In genomic region chr4:136158498-136158897, GRCm38 (mm10) we compare ENCODE assay signal across 16 mouse cellular contexts. TPM values are rescaled to one million over a fixed set of nuclear protein-coding genes. Genes with fewer than 3 reads are reported as not detected.
DNase-seq lines count a peak whose midpoint lies in the region; ATAC-seq and TF ChIP-seq lines count a peak whose summit lies in the region.
"Had no signal": no experiment of that assay in that cellular context is flagged by ENCODE, and none has a peak within 500 bp of the region (broad histone marks: within the 10 kb centered on the region; RNA-seq: fewer than 3 reads in every experiment).

No protein-coding gene starts in this region.

- ATAC-seq in kidney, postnatal 0 days (replicated peaks; ENCODE audit: low FRiP score, low read depth) = no peak
- no peak for ATAC-seq in lung, embryonic 14.5 days (ENCODE audit: insufficient read depth)
- ATAC-seq: forebrain, embryonic 13.5 days; intestine, embryonic 15.5 days; midbrain, embryonic 13.5 days; Patski had no signal

- TF ChIP-seq CTCF in gastrocnemius, adult 2 months (IDR thresholded peaks at IDR 0.05) = peak; percentile 31; the same call in 1 of the 2 replicates
- peak; percentile 40 for TF ChIP-seq CTCF in kidney, postnatal 0 days (IDR thresholded peaks at IDR 0.05; ENCODE audit: low read depth)
- TF ChIP-seq CTCF in lung, embryonic 14.5 days (IDR thresholded peaks at IDR 0.05; ENCODE audit: low read depth) = peak; percentile 30; the same call in 1 of the 2 replicates
- peak; percentile 19; the same call in 1 of the 2 replicates for TF ChIP-seq CTCF in small intestine, adult 2 months (IDR thresholded peaks at IDR 0.05; ENCODE audit: extremely low read depth, insufficient read length, insufficient replicate concordance, low read depth, low read length)

- WGBS in kidney, postnatal 0 days = 79% methylated on average over 6 of the region's 6 CpGs
- 73% methylated on average over 6 of the region's 6 CpGs for WGBS in lung, embryonic 14.5 days
- 75% methylated on average over 6 of the region's 6 CpGs for WGBS in small intestine, adult 2 months

- no peak overlapping the region for H3K4me2 ChIP-seq in kidney, postnatal 0 days (ENCODE audit: low read length)
- no peak overlapping the region for H3K4me2 ChIP-seq in lung, embryonic 14.5 days
- H3K4me2 ChIP-seq: forebrain, embryonic 13.5 days; intestine, embryonic 15.5 days; midbrain, embryonic 13.5 days had no signal

- no peaks in the 10 kb centered on the region for H3K4me1 ChIP-seq in kidney, postnatal 0 days (replicated peaks; ENCODE audit: insufficient read depth, low read length)
- H3K4me1 ChIP-seq in lung, embryonic 14.5 days (ENCODE audit: insufficient read depth) = no peaks in the 10 kb centered on the region
- no peaks in the 10 kb centered on the region for H3K4me1 ChIP-seq in small intestine, adult 2 months (ENCODE audit: control insufficient read depth, insufficient read depth, insufficient read length, low read length)

- no peak overlapping the region for H3K4me3 ChIP-seq in gastrocnemius, adult 2 months
- no peak overlapping the region for H3K4me3 ChIP-seq in kidney, postnatal 0 days (replicated peaks; ENCODE audit: low read depth, low read length)
- no peak overlapping the region for H3K4me3 ChIP-seq in lung, embryonic 14.5 days (ENCODE audit: low read depth, low read length)
- H3K4me3 ChIP-seq in small intestine, adult 2 months (ENCODE audit: low read depth, low read length) = no peak overlapping the region
- H3K4me3 ChIP-seq: forebrain, embryonic 13.5 days; intestine, embryonic 15.5 days; midbrain, embryonic 13.5 days had no signal

- H3K27me3 ChIP-seq in kidney, postnatal 0 days (ENCODE audit: insufficient read depth, low read length) = no peaks in the 10 kb centered on the region
- no peaks in the 10 kb centered on the region for H3K27me3 ChIP-seq in lung, embryonic 14.5 days (ENCODE audit: insufficient read depth, low read length)
- no peaks in the 10 kb centered on the region for H3K27me3 ChIP-seq in small intestine, adult 2 months (ENCODE audit: control insufficient read depth, insufficient read depth, low read length)
- H3K27me3 ChIP-seq: forebrain, embryonic 13.5 days; intestine, embryonic 15.5 days; midbrain, embryonic 13.5 days; Patski had no signal

- no peaks in the 10 kb centered on the region for H3K9me3 ChIP-seq in kidney, postnatal 0 days (replicated peaks; ENCODE audit: low read length)
- no peaks in the 10 kb centered on the region for H3K9me3 ChIP-seq in lung, embryonic 14.5 days (ENCODE audit: low read depth, low read length)
- H3K9me3 ChIP-seq: forebrain, embryonic 13.5 days; intestine, embryonic 15.5 days; midbrain, embryonic 13.5 days had no signal

- H3K36me3 ChIP-seq in kidney, postnatal 0 days (ENCODE audit: insufficient read depth, low read length) = no peaks in the 10 kb centered on the region
- H3K36me3 ChIP-seq in lung, embryonic 14.5 days (ENCODE audit: insufficient read depth) = no peaks in the 10 kb centered on the region
- H3K36me3 ChIP-seq in small intestine, adult 2 months (ENCODE audit: control insufficient read depth, insufficient read depth, low read length) = no peaks in the 10 kb centered on the region
- H3K36me3 ChIP-seq: intestine, embryonic 15.5 days; midbrain, embryonic 13.5 days had no signal

- intact Hi-C loops in gastrocnemius, adult 2 months (cut with DNase I) = no loop called here
- intact Hi-C loops in gastrocnemius, postnatal 36 days (cut with DNase I) = no loop called here

- no peak for DNase-seq in gastrocnemius, adult 2 months
- DNase-seq in gastrocnemius, postnatal 36 days = no peak
- DNase-seq in kidney, postnatal 0 days (ENCODE audit: low spot score) = no peak
- no peak for DNase-seq in kidney, adult 8-10 months
- DNase-seq in lung, embryonic 14.5 days = no peak
- DNase-seq in lung, postnatal 14 days = no peak
- DNase-seq in frontal cortex, adult 2 months (ENCODE audit: extremely low spot score in 1 of 2, low spot score in 1 of 2) = no peak
- DNase-seq: adrenal gland, postnatal 36 days; cerebellum, adult 9-11 months; lung, postnatal 4 days; right cerebral cortex, adult 18-20 months had no signal

- no peak overlapping the region for H3K27ac ChIP-seq in gastrocnemius, adult 2 months
- no peak overlapping the region for H3K27ac ChIP-seq in kidney, postnatal 0 days
- H3K27ac ChIP-seq in lung, embryonic 14.5 days (ENCODE audit: low read depth) = no peak overlapping the region
- H3K27ac ChIP-seq in small intestine, adult 2 months (ENCODE audit: insufficient read depth, low read depth, low read length) = no peak overlapping the region
- H3K27ac ChIP-seq: intestine, embryonic 15.5 days had no signal

- no peak overlapping the region for H3K9ac ChIP-seq in kidney, postnatal 0 days (ENCODE audit: low read depth, low read length)
- H3K9ac ChIP-seq in lung, embryonic 14.5 days = no peak overlapping the region
- H3K9ac ChIP-seq: forebrain, embryonic 13.5 days; intestine, embryonic 15.5 days; midbrain, embryonic 13.5 days had no signal

- no peak for TF ChIP-seq POLR2A in small intestine, adult 2 months (IDR thresholded peaks at IDR 0.05; ENCODE audit: low read depth, low read length)

RNA-seq across cellular contexts. Expression of gene E2f2, which starts 13.7 kb away (rescaled TPM):
- 1 to 10 TPM in 1 of 2 experiments, under 1 TPM in 1; 0.48 to 1.1 TPM for total RNA-seq in gastrocnemius, adult 2 months (2021)
- total RNA-seq in gastrocnemius, postnatal 36 days (2021) = 1 to 10 TPM; 1.3 to 1.9 TPM
- 3.2 and 3.8 TPM in 2 replicates for polyA plus RNA-seq in kidney, postnatal 0 days (2015; fragmentation: Nextera tagmentation; extraction: Ambion mirVana)
- 5.5 and 6.5 TPM in 2 replicates for polyA plus RNA-seq in lung, embryonic 14.5 days (2014; fragmentation: Nextera tagmentation; extraction: Ambion mirVana)
- 7.5 and 11.5 TPM in 2 replicates for polyA plus RNA-seq in small intestine, adult 2 months (2012; rRNA removed)
- 0.25 and 0.34 TPM in 2 replicates for polyA plus RNA-seq in frontal cortex, adult 2 months (2012; rRNA removed)

RNA-seq across cellular contexts. Expression of gene Id3, which starts 15.2 kb away (rescaled TPM):
- total RNA-seq in gastrocnemius, adult 2 months (2021) = 10 to 100 TPM; 11.3 to 21.9 TPM
- total RNA-seq in gastrocnemius, postnatal 36 days (2021) = 10 to 100 TPM; 13.8 to 14.1 TPM
- polyA plus RNA-seq in kidney, postnatal 0 days (2015; fragmentation: Nextera tagmentation; extraction: Ambion mirVana) = 764 and 829 TPM in 2 replicates
- polyA plus RNA-seq in lung, embryonic 14.5 days (2014; fragmentation: Nextera tagmentation; extraction: Ambion mirVana) = 469 and 477 TPM in 2 replicates
- 262 and 519 TPM in 2 replicates for polyA plus RNA-seq in small intestine, adult 2 months (2012; rRNA removed)
- polyA plus RNA-seq in frontal cortex, adult 2 months (2012; rRNA removed) = 90.0 and 90.1 TPM in 2 replicates

RNA-seq across cellular contexts. Expression of gene Asap3, which starts 47.7 kb away (rescaled TPM):
- total RNA-seq in gastrocnemius, adult 2 months (2021) = 1 to 10 TPM; 1.5 to 2.5 TPM
- 1 to 10 TPM; 1.8 to 2.1 TPM for total RNA-seq in gastrocnemius, postnatal 36 days (2021)
- 2.7 and 3.0 TPM in 2 replicates for polyA plus RNA-seq in kidney, postnatal 0 days (2015; fragmentation: Nextera tagmentation; extraction: Ambion mirVana)
- polyA plus RNA-seq in lung, embryonic 14.5 days (2014; fragmentation: Nextera tagmentation; extraction: Ambion mirVana) = 4.4 and 5.4 TPM in 2 replicates
- polyA plus RNA-seq in small intestine, adult 2 months (2012; rRNA removed) = 1.3 and 2.0 TPM in 2 replicates
- polyA plus RNA-seq in frontal cortex, adult 2 months (2012; rRNA removed) = 4.3 and 4.6 TPM in 2 replicates
